Mouse (Mus musculus) sigmoid colon, adult 10 weeks (tissue): ENCODE measurements around the gene Prf1. TPM values are rescaled to one million over a fixed set of nuclear protein-coding genes. Genes with fewer than 3 reads are reported as not detected.

Experiments used
- polyA plus RNA-seq: library from polyadenylated mRNA; stranded (reverse); fragments of 350-450 nt; fragmentation: Illumina TruSeq; extraction: RNeasy Lipid Tissue Mini Kit (QIAGEN cat#74804); gene quantifications from one replicate; pipeline ENCODE4 v1.2.3, GENCODE M21; 2014; ENCODE audit warnings: low read depth, low replicate concordance

Gene Prf1
- 0.16 TPM for polyA plus RNA-seq

DNA sequence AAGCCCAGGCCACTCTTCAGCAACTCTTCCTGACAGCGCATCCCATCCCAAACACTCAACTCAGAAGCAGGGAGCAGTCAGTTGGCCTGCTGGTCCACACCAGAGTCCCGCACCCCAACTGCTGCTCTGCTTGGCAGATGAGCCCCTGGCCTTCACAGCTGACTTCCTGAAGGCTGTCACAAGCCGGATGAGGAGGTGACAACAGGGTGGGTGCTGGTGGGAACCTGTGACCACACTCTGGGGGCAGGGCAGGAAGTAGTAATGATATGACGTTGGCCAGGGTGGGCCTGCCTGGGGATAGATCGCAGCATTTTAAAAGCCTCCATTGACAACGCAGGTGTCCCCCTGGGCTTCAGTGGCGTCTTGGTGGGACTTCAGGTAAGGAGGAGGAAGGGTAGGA lies at the start of gene Prf1:
Gene Prf1, plus strand, starts transcription at position 357 of the 400 bp plus-strand sequence.

DNA sequence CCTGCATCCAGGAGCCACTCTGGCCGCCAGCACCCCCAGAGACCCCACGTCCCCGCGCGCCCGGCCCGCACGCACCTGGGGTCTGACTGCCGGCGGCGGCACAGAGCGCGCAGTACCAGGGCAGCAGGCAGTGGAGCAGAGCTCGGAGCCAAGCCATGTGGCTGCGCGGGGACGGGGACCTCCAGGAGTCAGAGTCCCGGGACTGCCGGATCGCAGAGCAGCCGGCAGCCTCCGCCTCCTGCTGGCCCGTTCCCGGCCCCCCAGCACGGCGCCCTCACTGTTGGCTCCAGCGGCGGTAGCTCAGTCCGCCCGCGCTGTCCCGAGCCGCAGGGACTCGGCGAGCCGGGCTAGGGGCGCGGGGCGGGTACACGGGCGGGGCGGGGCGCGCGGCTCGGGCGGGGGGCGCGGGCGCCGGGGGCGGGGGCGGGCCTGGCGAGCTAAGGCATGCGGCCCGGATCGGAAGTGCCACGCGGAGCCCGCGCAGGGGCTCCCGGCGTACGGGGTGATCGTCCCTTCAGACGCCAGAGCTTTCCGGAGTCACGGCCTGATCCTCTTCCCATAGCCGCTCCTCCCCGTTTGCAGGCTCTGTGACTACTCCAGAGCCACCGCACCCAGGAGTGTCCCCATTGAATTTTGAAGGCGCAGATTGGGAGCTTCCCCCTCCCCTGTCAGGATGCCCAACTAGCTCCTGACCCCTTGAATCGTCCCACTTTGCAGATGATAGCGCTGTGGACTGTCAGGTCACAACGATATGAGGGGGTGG lies 24.4 kb upstream of the Prf1 start, which contains the start of gene Adamts14:
Gene Adamts14, minus strand, starts transcription at position 358 of the 763 bp plus-strand sequence.

Other genes with a start within 250 kb of the Prf1 start
- gene Pcbd1, start 208.5 kb upstream of the Prf1 start, polyA plus RNA-seq = 64.8 TPM
- gene Sgpl1, start 150.1 kb upstream of the Prf1 start, polyA plus RNA-seq = 93.8 TPM
- gene Tbata, start 125.9 kb upstream of the Prf1 start, polyA plus RNA-seq = not detected
- gene Adamts14, start 24.4 kb upstream of the Prf1 start, polyA plus RNA-seq = not detected
- 0.54 TPM for gene Pald1, start 85.7 kb downstream of the Prf1 start, polyA plus RNA-seq
- gene Nodal, start 120.1 kb downstream of the Prf1 start, polyA plus RNA-seq = not detected
- gene Eif4ebp2, start 154.8 kb downstream of the Prf1 start, polyA plus RNA-seq = 43.8 TPM
- 2.2 TPM for gene Lrrc20, start 178.0 kb downstream of the Prf1 start, polyA plus RNA-seq